Mouse (Mus musculus): ENCODE data around the gene Tas2r143.
A peak's percentile ranks its signal among the peaks of the same experiment; 100 is the strongest.

The Tas2r143 gene

DNA sequence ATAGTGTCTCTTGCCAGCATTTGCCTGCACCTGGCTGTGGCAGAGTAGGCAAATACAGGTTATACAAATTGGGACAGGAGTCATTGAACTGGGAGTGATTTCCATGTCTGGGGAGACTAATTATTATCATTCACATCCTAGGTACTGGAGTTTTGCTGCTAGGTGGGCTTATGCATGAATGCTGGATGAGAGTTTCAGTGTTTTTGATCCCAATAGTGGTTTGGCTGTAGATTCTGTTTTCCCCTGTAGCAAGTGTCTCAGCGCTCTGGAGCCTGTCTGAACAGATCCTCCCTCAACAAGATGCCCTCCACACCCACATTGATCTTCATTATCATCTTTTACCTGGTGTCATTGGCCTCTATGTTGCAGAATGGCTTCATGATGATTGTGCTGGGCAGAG lies at the start of gene Tas2r143:
Gene Tas2r143, plus strand, starts transcription at position 301 of the 400 bp plus-strand sequence.
- no peak for DNase-seq

DNA sequence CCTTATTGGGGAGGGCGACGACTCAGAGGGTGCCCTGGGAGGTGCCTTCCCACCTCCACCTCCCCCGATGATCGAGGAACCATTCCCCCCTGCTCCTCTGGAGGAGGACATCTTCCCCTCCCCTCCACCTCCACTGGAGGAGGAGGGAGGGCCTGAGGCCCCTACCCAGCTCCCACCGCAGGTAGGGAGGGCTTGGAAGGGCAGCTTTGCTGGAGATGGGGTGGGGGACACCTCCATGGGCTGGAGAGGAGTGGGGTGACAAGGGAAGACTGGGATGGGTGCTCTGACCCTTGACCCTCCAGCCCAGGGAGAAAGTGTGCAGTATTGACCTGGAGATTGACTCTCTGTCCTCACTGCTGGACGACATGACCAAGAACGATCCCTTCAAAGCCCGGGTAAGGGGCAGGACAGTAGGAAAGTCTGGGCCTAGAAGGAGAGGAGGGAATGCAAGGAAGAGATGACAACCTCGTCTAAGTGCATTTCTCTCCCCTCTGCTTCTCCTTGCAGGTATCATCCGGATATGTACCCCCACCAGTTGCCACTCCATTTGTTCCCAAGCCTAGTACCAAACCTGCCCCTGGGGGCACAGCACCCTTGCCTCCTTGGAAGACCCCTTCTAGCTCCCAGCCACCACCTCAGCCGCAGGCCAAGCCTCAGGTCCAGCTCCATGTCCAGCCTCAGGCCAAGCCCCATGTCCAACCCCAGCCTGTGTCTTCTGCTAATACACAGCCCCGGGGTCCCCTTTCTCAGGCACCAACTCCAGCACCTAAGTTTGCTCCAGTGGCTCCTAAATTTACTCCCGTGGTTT lies 48.9 kb upstream of the Tas2r143 start:
- no peak for DNase-seq

DNA sequence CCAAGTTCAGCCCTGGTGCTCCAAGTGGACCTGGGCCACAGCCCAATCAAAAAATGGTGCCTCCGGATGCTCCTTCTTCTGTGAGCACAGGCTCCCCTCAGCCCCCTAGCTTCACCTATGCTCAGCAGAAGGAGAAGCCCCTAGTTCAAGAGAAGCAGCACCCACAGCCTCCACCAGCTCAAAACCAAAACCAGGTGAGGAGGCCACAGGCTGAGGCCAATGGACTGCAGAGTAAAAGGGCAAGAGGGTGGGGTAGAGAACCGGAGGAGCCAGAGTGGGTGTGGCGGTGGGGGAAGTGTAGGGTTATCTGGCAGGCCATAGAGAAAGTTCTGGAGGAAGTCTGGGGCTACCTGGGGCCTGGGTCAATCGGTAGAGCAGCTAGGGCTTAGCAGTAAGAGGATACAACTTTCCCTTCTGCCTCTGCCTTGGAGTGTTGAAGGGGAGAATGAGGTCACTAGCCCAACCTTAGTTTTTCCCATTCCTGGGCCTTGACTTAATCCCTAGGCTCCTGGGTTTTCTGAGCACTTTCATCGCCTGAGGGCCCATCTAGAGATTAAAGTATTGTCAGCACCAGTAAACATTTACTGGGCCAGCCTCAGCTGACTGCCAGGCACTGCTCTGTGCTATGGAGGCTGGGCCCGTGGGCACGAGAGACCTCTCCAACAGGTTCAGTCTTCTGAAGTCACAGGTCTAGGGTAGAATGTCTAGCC lies 48.1 kb upstream of the Tas2r143 start:
- DNase-seq = no peak

DNA sequence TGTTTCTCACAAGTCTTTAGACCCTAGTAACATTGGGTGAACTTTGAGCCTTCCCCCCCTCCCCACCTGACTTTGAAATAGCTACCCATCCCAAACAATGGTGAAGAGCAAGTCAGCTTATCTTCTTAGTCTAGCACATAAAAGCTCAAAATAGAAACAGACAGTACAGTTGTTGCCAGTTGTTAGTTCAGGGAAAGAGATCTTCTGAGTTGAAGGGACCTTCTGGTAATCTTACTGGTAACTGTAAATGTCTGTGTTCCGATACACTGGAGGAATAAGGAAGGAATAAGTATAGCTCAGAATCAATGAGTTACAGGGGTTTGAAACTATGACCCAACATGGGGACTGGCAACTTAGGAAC lies 47.6 kb upstream of the Tas2r143 start:
- DNase-seq = no peak

DNA sequence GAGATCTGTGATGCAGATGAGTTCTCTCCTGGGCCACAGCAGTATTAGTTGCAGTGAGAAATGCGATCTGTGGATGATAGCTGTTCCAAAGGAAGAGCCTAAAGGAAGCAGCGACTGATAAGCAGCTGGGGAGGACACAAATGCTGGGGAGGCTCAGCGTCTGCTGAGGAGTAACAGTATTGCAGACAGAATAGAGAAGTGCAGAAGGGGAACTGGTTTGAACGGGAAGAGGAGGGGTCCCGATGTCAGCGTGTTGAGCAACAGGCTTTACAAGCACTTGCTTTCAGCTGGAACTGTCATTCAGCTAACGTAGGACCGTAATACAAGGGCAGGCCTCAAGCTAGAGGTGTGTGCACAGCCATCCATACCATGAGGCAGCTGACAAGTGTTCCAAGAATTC lies 46.9 kb upstream of the Tas2r143 start:
- DNase-seq = peak; percentile 47

DNA sequence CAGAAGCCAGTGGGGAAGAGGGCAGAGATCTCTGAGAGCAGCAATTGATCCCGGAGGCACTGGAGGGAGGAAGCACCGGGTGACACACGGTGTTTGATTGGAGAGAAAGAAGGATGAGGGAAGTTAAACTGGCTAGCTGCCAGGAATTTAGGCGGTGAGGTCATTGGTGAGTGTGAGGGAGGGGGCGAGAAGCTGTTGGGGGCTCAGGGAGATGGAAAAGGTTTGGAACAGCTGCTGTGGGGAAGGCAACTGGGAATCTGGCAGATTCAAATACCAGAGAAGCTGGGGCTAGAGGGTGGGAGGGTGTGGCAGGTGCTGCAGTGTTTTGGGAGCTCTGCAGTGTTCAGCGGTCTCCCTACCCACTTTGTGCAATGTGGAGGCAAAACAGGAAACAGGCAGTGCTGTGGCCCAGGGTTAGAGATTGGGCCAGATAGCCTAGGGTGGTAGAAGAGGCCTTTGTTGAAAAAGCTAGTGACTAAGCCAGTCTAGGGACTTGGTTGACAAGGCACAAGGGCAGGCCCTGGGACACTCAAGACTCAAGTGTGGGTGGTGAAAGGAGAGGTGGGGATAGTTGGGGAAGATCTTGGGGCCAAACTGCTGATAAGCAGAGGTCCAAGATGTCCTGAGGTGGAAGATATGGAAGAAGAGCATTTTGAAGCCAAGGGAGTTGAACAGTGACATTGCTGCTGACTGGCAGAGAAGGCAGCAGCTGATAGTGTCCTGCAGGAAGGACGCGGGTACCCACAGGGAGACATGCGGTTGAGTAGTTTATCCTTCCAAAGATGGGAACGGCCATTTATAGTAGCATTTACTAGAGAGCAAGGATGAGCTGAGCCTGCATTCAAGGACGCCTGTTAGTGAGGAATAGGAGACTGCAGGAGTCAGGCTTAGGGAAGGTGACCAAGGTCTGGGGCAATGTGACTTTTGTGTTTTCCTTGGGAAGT lies 45.7 kb upstream of the Tas2r143 start:
- no peak for DNase-seq

DNA sequence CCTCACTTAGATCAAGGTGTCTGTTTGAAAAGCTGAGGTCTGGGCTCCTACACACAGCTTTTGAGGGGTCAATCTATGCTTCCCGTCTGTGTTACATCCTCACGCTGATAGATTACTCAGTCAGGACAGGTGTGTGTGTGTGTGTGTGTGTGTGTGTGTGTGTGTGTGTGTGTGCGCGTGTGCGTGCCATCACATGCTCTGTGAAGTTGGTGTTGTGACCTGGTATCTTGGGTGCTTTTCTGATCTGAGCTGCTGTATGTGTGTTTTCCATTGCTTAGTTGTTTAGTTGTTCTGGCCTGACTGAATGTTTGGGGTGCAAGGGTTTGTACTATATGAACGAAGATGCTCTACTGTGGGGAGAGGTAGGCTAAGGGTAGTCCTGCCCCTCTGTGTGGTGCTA lies 44.7 kb upstream of the Tas2r143 start:
- no peak for DNase-seq

DNA sequence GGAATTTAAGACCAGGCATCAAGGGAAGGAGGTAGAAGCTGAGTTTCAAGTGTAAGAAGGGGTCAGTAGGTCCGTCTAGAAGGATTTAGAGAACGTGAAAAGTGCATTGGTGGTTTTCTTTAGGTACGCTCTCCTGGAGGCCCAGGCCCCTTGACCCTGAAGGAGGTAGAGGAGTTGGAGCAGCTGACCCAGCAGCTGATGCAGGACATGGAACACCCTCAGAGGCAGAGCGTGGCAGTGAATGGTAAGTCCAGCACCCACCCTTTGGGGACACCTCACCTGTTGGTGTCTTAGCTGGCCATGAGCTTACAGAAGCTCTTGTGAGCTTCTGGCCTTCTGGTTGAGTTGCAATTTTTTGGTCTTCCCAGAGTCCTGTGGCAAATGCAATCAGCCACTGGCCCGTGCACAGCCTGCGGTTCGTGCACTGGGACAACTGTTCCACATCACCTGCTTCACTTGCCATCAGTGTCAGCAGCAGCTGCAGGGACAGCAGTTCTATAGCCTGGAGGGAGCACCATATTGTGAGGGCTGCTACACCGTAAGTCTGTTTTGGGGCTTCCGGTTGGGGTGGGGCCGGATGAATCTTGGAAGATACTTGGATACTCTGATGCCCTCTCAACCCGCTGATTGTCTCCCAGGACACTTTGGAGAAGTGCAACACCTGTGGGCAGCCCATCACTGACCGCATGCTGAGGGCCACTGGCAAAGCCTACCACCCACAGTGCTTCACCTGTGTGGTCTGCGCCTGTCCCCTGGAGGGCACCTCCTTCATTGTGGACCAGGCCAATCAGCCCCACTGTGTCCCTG lies 44.0 kb upstream of the Tas2r143 start:
- no peak for DNase-seq

DNA sequence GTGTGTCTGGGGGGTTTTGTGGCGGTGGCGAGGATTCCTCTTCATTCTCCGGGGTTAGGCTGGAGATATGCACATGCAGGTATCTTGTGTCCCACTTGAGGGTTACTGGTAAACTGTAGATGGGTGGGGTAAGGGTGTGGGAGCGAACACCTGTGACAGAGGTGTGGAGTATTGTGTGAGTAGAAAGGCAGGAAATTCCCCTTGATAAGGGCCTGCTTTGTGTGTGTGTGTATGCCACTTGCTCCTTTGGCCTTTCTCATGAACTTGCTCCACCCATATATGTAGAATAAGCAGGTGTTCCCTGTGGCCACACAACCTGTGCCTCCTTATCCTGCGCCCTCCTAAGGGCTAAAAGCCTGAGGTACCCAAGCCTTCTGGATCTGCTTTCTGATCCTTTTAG lies 43.1 kb upstream of the Tas2r143 start:
- DNase-seq = no peak

DNA sequence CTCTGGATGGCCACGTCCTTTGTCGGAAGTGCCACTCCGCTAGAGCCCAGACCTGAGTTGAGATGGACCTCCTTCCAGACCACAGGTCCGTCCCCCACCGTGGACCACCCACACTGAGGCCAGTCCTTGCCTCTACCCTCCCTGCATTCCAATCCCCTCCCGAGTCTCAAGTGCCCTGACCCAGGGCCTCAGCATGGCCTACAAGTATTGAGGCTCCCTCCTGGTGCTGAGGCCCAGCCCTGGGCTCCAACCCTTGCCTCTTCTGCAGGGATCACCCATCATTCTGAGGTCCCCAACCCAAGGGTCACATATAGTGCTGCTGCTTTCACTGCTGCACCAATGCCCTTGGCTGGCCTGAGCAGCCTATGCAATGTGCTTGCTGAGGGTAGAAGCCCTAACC lies 42.1 kb upstream of the Tas2r143 start:
- no peak for DNase-seq

DNA sequence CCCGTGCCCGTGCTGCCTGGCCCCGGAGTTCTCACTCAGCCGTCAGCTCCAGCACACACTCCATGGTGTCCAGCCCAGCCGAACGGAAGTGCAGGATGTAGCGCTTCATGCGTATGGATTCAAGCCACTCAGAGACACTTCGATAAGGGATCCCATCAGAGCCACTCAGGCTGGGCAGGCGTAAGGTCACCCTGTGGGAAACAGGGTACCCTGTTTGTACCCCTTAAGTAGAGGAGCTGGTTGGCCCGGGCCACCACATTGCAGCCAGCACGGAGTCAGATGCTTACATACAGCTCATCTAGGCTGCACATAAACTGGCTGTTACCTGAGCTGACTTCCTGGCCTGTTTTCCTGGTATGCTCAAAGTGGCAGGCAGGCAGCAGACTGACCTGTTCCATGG lies 41.1 kb upstream of the Tas2r143 start:
- DNase-seq = no peak

DNA sequence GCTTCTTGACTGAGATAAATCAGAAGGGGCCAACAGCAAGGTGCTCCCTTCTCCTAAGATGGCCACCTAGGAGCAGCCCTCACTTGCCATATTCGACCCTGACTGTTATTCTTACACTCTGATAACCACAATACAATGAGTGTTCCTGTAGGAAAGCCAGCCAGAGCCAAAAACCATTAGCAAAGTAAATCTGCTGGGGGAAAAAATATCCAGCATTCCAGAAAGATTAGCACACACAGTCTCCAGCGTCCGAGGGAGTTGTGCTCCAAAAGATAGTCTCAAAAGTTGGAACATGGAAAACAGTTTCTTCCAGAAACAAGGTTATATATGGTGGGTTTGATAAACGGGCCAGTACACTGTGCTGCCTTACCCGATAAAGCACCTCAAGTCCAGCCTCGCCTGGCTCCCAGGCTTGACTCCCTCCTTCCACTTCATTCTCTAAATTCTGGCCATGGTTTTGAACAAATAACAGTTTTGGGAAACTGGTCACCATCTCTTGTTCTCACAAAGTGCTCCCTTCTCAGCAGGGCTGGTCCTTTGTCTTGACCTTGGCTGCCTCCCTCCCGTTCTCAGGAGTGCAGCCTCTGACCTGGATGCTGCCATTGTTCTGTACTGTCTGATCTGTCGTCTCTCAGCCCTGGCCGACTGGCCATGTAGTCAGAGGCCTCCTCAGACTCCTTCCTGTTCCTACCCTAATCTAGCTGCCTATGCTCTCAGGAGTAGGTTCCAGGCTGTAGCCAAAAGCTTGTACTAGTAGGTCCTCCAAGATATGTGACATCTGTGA lies 40.5 kb upstream of the Tas2r143 start:
- DNase-seq = no peak

DNA sequence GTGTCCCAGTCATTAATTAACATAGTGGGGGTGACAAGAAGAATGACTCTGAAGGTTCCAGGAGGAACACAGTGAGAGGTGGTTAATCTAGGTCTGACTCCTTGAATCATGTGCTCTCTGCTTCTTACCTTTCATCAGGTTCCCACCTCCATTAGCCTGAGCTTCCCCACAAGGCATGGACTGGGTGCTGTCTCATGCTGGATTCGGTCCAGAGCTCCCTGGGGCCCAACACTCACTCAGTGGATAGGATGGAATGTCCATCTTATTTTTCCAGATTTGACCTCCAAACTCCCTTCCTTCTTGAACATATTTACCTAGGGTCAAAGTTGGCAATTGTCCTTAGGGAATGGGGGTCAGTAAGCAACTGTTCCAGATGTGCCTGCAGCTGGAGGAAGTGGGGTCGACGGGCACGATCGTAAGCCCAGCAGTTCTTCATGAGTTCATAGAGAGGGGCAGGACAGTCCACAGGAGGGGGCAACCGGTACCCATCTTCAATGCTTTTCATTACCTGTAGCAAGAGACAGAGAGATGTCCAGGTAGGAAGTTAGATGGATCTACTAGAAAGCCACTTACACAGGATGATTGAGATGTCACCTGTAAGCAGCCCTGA lies 39.7 kb upstream of the Tas2r143 start:
- no peak for DNase-seq

DNA sequence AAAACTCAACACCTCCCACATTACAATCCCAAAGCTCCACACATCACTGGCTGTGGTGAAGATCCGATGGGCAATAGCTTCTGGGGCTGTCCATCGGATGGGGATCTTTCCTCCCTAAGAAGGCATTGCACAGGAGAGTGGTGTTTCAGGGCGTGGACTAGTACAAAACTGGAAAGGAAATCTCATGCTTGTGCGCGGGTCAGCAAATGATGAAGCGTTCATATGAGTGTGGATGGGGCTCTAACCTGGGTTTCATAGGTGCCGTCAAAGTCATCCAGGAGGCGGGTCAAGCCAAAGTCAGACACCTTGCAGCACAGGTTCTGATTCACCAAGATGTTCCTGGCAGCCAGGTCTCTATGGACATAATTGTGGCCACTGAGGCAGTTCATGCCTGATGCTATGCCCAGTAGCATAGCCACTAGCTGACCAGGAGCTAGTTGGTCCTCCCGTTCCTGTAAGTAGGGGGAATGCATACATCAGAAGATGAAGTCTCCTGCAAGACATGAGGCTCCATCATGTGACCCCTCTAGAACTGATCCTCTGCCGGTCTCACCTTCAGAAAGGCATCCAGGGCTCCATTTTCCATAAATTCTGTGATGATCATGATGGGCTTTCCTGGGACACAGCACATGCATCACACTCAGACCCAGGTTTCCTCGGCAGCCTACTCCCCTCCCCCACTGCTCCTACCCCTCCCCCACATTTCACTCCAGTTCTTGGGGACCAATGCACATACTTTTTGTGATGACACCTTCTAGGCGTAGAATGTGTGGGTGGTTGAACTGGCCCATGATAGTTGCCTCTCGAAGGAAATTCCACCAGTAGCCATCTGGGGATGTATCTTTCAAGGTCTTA lies 38.8 kb upstream of the Tas2r143 start:
- DNase-seq = no peak

DNA sequence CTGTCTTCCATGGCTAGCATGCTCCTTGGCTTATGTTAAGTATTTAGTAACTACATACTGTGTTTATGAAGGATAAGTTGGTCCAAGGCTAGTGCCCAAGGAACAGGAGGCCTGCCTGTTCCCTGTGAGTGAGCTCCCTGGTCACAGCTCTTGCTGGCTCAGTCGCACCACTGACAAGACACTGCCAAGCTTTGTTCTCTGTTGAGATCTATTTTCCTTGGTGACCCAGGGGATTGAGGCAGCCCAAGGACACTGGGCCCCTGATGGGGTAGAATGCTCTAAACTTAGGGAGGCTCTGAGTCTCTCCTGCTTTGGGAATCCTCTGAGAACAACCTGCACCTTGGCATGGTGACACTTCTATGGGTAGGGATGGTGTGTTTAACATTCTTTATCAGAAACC lies 38.0 kb upstream of the Tas2r143 start:
- DNase-seq = no peak

DNA sequence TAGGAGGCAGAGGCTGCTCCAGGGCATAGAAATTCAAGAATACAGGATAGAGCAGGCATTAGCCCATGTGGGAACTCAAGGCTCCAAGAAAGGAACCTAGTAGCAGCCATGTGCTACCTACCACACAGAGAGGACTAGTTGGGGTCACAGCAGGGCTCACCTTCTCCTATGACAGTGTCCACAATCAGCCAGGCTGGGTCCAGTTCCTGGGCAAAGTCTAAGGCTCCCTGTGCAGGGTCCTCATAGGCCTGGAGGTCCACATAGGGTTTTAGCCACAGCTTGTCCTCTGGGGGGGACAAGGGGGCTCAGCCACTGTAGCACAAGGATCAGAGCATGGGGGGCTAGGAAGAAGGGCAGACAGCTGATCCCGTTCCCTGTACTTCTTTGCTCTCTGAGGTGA lies 37.5 kb upstream of the Tas2r143 start:
- DNase-seq = no peak

DNA sequence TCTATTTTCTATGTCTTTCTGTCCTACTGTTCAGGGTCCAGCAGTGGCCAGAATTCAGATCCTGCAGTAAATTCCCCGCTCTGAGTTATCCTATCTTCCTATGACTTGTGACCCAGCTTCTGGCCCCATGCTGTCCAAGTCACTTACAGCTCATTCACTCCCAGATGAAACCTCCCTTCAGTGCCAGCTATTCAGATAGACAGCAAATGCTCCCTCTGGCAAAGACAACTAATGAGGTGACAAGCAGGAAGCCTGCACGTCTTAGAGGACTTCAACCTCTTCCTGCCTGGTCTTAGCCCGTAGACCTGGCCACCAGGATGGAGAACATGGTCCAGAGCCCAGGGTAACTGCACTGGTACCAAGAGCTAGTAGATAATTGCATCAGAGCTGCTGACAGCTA lies 37.1 kb upstream of the Tas2r143 start:
- no peak for DNase-seq

DNA sequence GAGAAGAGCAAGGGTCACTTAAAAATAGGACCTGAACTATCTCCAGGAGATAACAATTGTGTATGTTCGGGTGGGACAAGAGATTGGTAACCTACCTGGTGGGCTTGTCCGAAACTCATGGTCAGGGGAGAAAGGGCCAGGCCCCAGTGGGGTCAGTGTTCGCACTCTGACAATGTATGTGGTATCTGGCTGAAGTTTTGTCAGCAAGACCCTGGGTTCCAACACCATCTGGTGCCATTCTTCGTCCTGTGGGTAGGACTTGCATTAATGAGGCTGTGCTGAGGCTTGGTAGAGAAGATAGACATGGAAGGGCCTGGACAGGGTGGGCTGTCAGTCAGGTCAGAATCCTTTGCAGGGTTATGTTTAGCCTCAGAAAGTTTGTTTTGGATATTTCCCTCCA lies 36.0 kb upstream of the Tas2r143 start:
- DNase-seq = no peak

DNA sequence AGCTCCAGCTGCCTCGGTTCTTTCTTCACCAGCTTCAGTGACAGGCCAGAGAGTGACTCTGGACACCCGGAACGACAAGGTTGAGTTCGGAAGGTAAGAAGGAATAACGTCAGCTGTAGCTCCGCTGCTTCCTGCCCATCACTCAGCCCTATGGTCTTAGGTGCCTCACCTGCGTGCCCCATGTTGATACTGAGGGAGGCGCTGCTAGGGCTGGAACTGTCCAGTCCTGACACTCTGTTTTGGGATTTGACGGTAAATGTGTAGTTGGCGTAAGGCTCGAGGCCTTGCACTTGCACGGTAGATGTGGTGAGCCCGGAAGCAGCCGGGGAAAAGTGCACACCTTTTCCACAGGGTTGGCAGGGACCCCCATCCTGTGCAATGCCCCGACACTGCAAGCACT lies 35.4 kb upstream of the Tas2r143 start:
- DNase-seq = no peak

DNA sequence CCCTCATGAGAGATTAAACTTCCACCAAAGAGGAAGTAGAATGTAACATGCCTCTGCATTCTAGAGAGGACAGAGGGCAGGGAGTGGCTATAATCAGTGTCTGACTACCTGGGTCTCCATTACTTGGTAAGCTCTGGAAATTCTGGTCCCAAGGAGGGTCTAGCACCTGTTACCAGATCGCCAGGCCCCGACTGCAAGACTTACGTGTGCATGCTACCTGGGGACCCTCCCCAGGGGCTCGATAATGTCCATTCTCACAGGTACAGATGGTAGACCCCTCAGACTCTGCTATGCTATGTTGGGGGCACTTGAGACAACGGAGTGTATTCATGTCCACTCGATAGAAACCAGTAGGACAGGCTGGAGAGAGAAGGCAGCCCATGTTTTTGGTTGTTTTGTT lies 34.8 kb upstream of the Tas2r143 start:
- no peak for DNase-seq

Measured in layer of hippocampus, adult 9-11 months (tissue).